Mouse (Mus musculus): ENCODE data around the gene Mptx1. TPM values are rescaled to one million over a fixed set of nuclear protein-coding genes. Genes with fewer than 3 reads are reported as not detected.
"Not testable (repeated sequence)": the region's sequence is repeated elsewhere in the genome, so short reads cannot be mapped to it uniquely, and the experiment has no call there.

Gene Mptx1
- not detected in 2 replicates for polyA plus RNA-seq (2012; rRNA removed)

DNA sequence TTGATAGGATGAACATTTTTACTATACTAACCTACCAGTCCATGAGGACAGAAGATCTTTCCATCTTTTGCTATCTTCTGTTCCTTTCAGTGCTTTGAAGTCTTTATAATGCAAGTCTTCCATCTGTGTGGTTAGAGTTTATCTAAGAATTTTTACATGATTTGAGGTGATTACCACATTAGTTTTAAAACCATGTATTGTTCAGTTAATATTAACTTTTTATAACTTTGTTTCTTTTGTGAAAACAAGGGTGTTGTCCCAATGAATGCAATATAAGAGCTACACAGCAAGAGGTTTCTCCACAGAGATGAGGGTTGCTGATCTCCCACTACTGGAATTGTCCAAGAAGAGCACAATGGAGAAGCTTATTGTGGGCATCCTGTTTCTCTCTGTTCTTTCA lies at the start of gene Mptx1:
Gene Mptx1 (plus strand): TSS at position 301 of the 400 bp plus-strand sequence.
- H3K27me3 ChIP-seq (ENCODE audit: control insufficient read depth, insufficient read depth, low read length): no peaks in the 10 kb centered on the region
- H3K4me3 ChIP-seq (ENCODE audit: control insufficient read depth, insufficient read depth, low read length): no peak within 1 kb of the TSS
- H3K27ac ChIP-seq (ENCODE audit: control insufficient read depth, insufficient read depth, low read length): no peak within 1 kb of the TSS

DNA sequence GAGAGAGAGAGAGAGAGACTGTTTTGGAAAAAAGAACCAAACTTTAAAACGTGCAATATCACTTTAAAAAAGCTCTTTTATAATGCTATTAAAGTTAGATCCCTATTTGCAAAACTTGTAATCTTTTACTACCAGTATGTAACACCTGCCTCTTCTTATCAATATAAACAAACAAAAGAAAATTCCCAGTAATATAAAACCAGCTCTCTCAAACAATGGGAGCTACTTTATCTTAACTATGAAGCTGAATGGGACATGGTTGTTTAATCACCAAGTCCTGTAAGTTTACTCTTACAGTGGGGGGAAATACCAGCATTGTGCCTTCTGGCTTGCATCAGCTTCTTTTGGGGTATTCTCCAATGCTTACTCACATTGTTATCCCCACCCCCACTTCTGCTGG lies 27.2 kb upstream of the Mptx1 start:
- Histone ChIP-seq H3K36me3 (ENCODE audit: control insufficient read depth, insufficient read depth, low read length) (no peaks in the 10 kb centered on the region), H3K27ac (ENCODE audit: control insufficient read depth, insufficient read depth, low read length) (no peak overlapping the region), H3K4me3 (ENCODE audit: control insufficient read depth, insufficient read depth, low read length) (no peak overlapping the region), H3K27me3 (ENCODE audit: control insufficient read depth, insufficient read depth, low read length) (no peaks in the 10 kb centered on the region), H3K4me1 (replicated peaks; ENCODE audit: control insufficient read depth, insufficient read depth, low read length) (no peaks in the 10 kb centered on the region)
- WGBS: 96% methylated on average over 1 of the region's 1 CpGs
- no peak for DNase-seq
- TF ChIP-seq CTCF (IDR thresholded peaks at IDR 0.05; ENCODE audit: borderline replicate concordance, control insufficient read depth, extremely low read depth, insufficient read depth, low read length, poor library complexity): no peak
- TF ChIP-seq POLR2A (IDR thresholded peaks at IDR 0.05; ENCODE audit: control insufficient read depth, extremely low read depth, insufficient read depth, low read length, poor library complexity): no peak

More for the DNA sequence above, at the start of gene Mptx1:
- Histone ChIP-seq H3K36me3 (ENCODE audit: control insufficient read depth, insufficient read depth, low read length) (no peaks in the 10 kb centered on the region), H3K4me1 (replicated peaks; ENCODE audit: control insufficient read depth, insufficient read depth, low read length) (no peaks in the 10 kb centered on the region)
- TF ChIP-seq POLR2A (IDR thresholded peaks at IDR 0.05; ENCODE audit: control insufficient read depth, extremely low read depth, insufficient read depth, low read length, poor library complexity) (no peak), CTCF (IDR thresholded peaks at IDR 0.05; ENCODE audit: borderline replicate concordance, control insufficient read depth, extremely low read depth, insufficient read depth, low read length, poor library complexity) (no peak)
- DNase-seq: no peak

DNA sequence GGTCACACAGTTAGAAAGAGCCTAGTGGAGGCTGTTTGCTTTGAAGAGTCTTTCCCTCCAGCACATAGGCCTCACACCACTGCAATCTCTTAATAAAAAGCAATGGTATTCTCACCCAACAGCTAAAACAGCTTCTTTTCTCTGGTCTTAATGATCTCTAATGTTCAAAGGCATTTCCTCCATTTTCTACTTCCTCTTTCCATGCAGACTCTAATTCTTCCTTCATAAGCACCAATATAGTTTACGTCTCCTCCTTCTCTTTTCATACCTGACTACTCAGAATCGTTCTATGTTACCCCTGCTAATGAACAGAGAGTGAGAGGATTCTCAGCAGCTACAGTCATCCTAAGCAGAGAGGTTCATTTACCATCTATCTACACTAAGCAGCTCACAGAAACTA lies 13.0 kb upstream of the Mptx1 start:
- TF ChIP-seq CTCF (IDR thresholded peaks at IDR 0.05; ENCODE audit: borderline replicate concordance, control insufficient read depth, extremely low read depth, insufficient read depth, low read length, poor library complexity): no peak
- TF ChIP-seq POLR2A (IDR thresholded peaks at IDR 0.05; ENCODE audit: control insufficient read depth, extremely low read depth, insufficient read depth, low read length, poor library complexity): no peak
- Histone ChIP-seq H3K27me3 (ENCODE audit: control insufficient read depth, insufficient read depth, low read length) (no peaks in the 10 kb centered on the region), H3K4me1 (replicated peaks; ENCODE audit: control insufficient read depth, insufficient read depth, low read length) (no peaks in the 10 kb centered on the region), H3K4me3 (ENCODE audit: control insufficient read depth, insufficient read depth, low read length) (no peak overlapping the region), H3K27ac (ENCODE audit: control insufficient read depth, insufficient read depth, low read length) (no peak overlapping the region), H3K36me3 (ENCODE audit: control insufficient read depth, insufficient read depth, low read length) (no peaks in the 10 kb centered on the region)
- WGBS: 40% methylated on average over 2 of the region's 2 CpGs
- DNase-seq: no peak

DNA sequence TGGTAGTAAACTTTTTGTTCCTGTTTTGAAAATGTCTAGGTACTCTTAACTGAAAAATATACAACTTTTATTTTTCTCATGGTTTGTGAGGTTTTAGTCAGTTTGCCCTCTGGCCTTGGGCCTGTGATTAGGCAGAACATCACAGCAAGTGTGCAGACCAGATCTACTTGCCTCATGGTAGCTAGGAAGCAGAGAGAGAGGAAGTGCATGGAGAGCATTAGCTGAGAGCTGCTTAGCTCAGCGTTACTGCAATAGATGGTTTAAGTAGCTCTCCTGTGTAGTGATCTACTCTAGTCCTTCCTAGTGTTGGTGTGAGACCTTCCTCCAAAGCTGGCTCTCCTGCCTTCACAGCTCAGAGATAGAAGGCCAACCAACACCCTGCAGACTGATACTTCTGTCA lies 23.3 kb downstream of the Mptx1 start:
- not testable (repeated sequence) for DNase-seq; H3K27ac ChIP-seq (ENCODE audit: control insufficient read depth, insufficient read depth, low read length); H3K36me3 ChIP-seq (ENCODE audit: control insufficient read depth, insufficient read depth, low read length); H3K27me3 ChIP-seq (ENCODE audit: control insufficient read depth, insufficient read depth, low read length); H3K4me3 ChIP-seq (ENCODE audit: control insufficient read depth, insufficient read depth, low read length); H3K4me1 ChIP-seq (replicated peaks; ENCODE audit: control insufficient read depth, insufficient read depth, low read length)
- WGBS: 11% methylated on average over 1 of the region's 1 CpGs

DNA sequence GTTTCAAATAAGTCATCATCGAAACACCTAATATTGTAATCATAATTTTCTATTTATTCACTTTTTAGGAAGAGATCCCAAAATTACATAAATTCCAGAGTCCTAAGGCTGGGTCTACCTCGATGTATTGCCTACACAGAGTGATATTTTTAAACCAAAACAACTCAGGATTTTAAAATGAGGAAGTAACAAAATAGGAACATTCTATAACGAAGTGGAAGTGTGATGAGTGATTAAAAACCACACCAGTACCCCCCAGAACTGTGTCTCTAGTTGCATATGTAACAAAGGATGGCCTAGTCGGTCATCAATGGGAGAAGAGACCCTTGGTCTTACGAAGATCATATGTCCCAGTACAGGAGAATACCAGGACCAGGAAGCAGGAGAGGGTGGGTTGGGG lies 24.3 kb downstream of the Mptx1 start:
- no peaks in the 10 kb centered on the region for H3K36me3 ChIP-seq (ENCODE audit: control insufficient read depth, insufficient read depth, low read length)
- no peak for TF ChIP-seq CTCF (IDR thresholded peaks at IDR 0.05; ENCODE audit: borderline replicate concordance, control insufficient read depth, extremely low read depth, insufficient read depth, low read length, poor library complexity)
- TF ChIP-seq POLR2A (IDR thresholded peaks at IDR 0.05; ENCODE audit: control insufficient read depth, extremely low read depth, insufficient read depth, low read length, poor library complexity): no peak
- DNase-seq: no peak
- no peaks in the 10 kb centered on the region for H3K4me1 ChIP-seq (replicated peaks; ENCODE audit: control insufficient read depth, insufficient read depth, low read length)
- 27% methylated on average over 5 of the region's 5 CpGs for WGBS
- no peaks in the 10 kb centered on the region for H3K27me3 ChIP-seq (ENCODE audit: control insufficient read depth, insufficient read depth, low read length)
- H3K4me3 ChIP-seq (ENCODE audit: control insufficient read depth, insufficient read depth, low read length): no peak overlapping the region
- H3K27ac ChIP-seq (ENCODE audit: control insufficient read depth, insufficient read depth, low read length): no peak overlapping the region

DNA sequence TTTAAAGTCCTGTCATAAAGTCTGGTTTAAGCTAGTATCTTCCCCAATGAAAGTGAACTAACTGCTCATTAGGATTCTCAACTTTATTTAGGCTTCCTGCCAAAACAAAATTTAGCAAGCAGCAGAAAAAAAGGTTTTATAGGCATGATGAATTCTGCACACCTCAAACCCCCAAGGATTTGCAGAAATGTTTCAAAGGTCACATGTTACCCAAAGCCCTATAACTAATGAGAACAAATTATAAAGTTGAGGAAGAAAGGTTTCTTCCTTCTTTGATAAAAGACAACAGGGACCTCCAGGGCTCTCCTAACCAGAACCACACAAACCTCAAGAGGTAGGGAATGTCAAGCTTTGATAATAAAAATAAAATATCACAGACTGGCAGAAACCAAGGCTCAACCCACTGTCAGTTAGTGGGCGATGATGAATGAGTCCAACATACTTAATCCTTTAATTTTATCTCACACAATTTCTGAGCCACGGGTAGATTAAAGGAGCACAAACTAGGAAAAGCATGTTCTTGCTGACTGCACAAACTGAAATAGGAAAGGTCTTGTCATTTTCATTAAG lies 34.6 kb downstream of the Mptx1 start, which contains the start of gene Olfr417:
Gene Olfr417 (plus strand): TSS at position 241 of the 570 bp plus-strand sequence.
- Histone ChIP-seq H3K27me3 (ENCODE audit: control insufficient read depth, insufficient read depth, low read length) (no peaks in the 10 kb centered on the region), H3K36me3 (ENCODE audit: control insufficient read depth, insufficient read depth, low read length) (no peaks in the 10 kb centered on the region), H3K4me3 (ENCODE audit: control insufficient read depth, insufficient read depth, low read length) (no peak within 1 kb of the TSS), H3K4me1 (replicated peaks; ENCODE audit: control insufficient read depth, insufficient read depth, low read length) (no peaks in the 10 kb centered on the region), H3K27ac (ENCODE audit: control insufficient read depth, insufficient read depth, low read length) (no peak within 1 kb of the TSS)
- TF ChIP-seq CTCF (IDR thresholded peaks at IDR 0.05; ENCODE audit: borderline replicate concordance, control insufficient read depth, extremely low read depth, insufficient read depth, low read length, poor library complexity) (no peak), POLR2A (IDR thresholded peaks at IDR 0.05; ENCODE audit: control insufficient read depth, extremely low read depth, insufficient read depth, low read length, poor library complexity) (no peak)
- whole genome bisulfite sequencing: 7% methylated on average over 2 of the region's 2 CpGs
- DNase-seq: no peak

DNA sequence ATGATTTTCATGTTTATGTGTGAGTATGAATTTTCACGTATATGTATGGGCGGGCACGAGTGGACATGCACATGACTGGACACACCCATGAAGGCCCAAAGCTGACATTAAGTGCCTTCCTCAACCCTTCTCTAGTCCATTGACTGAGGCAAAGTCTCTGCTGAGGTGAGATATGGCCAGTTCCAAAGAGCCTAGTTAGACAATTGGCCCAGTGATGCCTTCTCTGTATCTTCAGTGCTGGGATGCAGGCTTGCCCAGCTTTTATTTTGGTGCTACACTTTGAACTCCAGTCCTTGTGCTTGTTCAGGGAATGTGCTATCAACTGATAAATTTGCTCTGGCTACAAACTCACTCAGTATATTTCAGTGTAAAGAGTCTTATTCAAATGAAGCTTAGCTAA lies 43.5 kb downstream of the Mptx1 start:
- no peak for DNase-seq
- no peaks in the 10 kb centered on the region for H3K27me3 ChIP-seq (ENCODE audit: control insufficient read depth, insufficient read depth, low read length)
- no peak for TF ChIP-seq POLR2A (IDR thresholded peaks at IDR 0.05; ENCODE audit: control insufficient read depth, extremely low read depth, insufficient read depth, low read length, poor library complexity)
- no peak for TF ChIP-seq CTCF (IDR thresholded peaks at IDR 0.05; ENCODE audit: borderline replicate concordance, control insufficient read depth, extremely low read depth, insufficient read depth, low read length, poor library complexity)
- H3K4me3 ChIP-seq (ENCODE audit: control insufficient read depth, insufficient read depth, low read length): no peak overlapping the region
- H3K36me3 ChIP-seq (ENCODE audit: control insufficient read depth, insufficient read depth, low read length): no peaks in the 10 kb centered on the region
- no peaks in the 10 kb centered on the region for H3K4me1 ChIP-seq (replicated peaks; ENCODE audit: control insufficient read depth, insufficient read depth, low read length)
- WGBS: 96% methylated on average over 3 of the region's 3 CpGs
- no peak overlapping the region for H3K27ac ChIP-seq (ENCODE audit: control insufficient read depth, insufficient read depth, low read length)

Other genes with a start within 250 kb of the Mptx1 start
- not detected in 2 replicates for gene Olfr429, start 246.2 kb upstream of the Mptx1 start, polyA plus RNA-seq (2012; rRNA removed)
- gene Olfr427, start 233.6 kb upstream of the Mptx1 start, polyA plus RNA-seq (2012; rRNA removed): not detected in 2 replicates
- gene Olfr231, start 209.4 kb upstream of the Mptx1 start, polyA plus RNA-seq (2012; rRNA removed): not detected in 2 replicates
- 0.11 TPM in 1 of 2 replicates, not detected in the other for gene Olfr424, start 199.0 kb upstream of the Mptx1 start, polyA plus RNA-seq (2012; rRNA removed)
- not detected in 2 replicates for gene Olfr420, start 174.9 kb upstream of the Mptx1 start, polyA plus RNA-seq (2012; rRNA removed)
- 0.01 and 0.08 TPM in 2 replicates for gene Spta1, start 157.7 kb upstream of the Mptx1 start, polyA plus RNA-seq (2012; rRNA removed)
- not detected in 2 replicates for gene Olfr419, start 78.5 kb upstream of the Mptx1 start, polyA plus RNA-seq (2012; rRNA removed)
- gene Olfr417, start 34.6 kb downstream of the Mptx1 start, polyA plus RNA-seq (2012; rRNA removed): not detected in 2 replicates
- gene Olfr248, start 60.5 kb downstream of the Mptx1 start, polyA plus RNA-seq (2012; rRNA removed): not detected in 2 replicates
- not detected in 2 replicates for gene Olfr414, start 93.5 kb downstream of the Mptx1 start, polyA plus RNA-seq (2012; rRNA removed)
- gene Olfr220, start 111.6 kb downstream of the Mptx1 start, polyA plus RNA-seq (2012; rRNA removed): not detected in 2 replicates
- gene Fmn2, start 171.3 kb downstream of the Mptx1 start, polyA plus RNA-seq (2012; rRNA removed): 0.18 and 0.22 TPM in 2 replicates

All from thymus, adult 2 months (tissue).